Mouse (Mus musculus): ENCODE measurements around the gene Atp13a2.
A peak's percentile ranks its signal among the peaks of the same experiment; 100 is the strongest.

Atp13a2 gene

DNA sequence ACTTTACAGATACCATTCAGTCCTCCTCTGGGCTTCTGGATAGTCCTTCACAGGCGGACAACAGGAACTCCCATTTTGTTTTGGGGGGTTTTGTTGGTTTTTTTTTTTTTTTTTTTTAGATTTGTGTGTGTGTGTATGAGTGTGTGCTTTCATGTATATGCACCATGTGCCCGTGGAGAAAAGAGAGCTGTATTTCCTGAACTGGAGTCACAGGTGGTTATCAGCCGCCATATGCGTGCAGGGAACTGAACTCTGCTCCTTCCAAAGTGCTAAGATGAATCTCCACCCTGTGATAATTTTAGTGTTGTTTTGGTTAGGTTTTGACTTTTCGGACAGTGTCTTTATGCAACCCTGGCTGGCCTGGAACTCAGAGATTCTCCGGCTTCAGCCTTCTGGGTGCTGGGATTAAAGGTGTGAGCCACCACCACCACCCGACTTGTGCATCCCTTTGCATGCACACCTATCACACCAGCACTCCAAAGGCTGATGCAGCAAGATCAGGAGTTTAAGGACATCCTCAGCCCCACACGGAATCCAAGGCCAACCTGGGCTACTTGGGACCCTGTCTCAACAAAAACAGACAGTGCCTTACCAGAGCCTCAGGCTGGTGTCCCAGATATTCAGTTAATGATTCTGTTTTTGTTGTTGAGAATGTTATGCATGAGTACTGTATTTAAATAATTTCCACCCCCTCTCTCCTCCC is 24.3 kb upstream of the Atp13a2 start:
- no peak for DNase-seq (ENCODE audit: low read depth, low spot score)

DNA sequence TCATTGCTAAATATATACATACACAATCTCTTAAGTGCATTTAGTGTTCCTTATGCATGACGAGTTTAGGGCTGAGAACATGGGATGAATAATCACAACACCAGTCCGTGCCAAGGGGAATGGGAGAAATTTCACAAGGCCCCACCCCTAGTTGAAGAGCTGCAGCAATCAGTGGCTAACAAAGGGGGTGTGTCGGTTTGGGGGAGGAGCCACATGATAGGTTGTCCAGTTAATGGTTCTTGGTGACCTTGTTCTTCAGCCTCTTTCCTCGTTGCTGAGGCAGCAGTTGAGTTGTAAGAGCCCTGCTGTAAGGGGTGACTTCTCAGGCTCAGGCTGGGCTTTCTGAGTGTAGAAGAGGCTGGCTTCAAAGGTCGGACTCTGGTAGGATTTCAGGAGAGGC is 23.7 kb upstream of the Atp13a2 start:
- peak; percentile 65 for DNase-seq (ENCODE audit: low read depth, low spot score)

DNA sequence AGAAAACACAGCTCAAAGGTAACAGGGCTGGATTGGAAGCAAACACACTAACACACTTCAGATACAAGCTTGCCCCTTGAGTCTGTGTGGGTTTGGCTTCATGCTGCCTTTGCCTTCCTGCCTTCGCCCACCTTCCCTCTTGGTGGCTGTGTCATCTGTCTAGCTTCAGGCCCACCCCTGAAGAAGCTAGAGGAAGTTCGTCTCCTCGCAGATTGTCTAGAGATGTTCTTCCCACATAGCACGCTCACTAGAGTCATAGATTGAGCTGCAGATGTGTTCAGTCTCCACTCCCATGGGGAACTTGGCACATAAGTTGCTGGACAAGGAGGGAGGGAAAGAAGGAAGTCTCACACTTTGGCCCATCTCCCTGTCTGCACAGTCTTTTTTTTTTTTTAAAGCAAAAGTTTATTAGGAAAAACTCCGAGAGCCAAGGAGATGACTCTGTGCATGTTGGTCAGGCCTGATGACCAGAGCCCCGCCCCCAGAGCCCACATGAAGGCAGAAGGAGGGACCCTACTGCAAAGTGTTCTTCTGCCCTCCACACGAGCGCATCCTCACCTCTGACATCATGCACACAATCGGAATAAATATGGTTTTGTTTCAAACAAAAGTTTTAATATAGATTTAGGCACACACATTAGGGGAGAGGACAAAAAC is 22.6 kb upstream of the Atp13a2 start:
- peak; percentile 59 for DNase-seq (ENCODE audit: low read depth, low spot score)

DNA sequence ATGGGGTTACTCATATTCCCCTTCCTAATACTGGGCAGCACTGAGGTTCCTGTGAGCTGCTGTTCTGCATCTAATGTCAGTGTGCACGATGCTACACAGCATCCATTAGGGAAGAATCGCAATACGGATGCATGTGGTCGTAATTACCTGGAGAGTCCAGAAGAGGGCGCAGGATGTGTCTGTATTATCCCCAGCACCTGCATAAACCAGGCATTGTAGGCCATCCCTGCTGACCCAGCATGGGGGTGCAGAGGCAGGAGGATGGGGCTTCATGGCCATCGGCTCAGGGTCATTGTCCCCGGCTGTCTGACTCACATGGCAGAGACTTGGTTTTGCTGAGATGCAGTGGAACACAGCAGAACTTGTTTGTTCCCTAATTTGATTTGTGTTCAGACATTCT is 22.1 kb upstream of the Atp13a2 start:
- DNase-seq (ENCODE audit: low read depth, low spot score): peak; percentile 68

DNA sequence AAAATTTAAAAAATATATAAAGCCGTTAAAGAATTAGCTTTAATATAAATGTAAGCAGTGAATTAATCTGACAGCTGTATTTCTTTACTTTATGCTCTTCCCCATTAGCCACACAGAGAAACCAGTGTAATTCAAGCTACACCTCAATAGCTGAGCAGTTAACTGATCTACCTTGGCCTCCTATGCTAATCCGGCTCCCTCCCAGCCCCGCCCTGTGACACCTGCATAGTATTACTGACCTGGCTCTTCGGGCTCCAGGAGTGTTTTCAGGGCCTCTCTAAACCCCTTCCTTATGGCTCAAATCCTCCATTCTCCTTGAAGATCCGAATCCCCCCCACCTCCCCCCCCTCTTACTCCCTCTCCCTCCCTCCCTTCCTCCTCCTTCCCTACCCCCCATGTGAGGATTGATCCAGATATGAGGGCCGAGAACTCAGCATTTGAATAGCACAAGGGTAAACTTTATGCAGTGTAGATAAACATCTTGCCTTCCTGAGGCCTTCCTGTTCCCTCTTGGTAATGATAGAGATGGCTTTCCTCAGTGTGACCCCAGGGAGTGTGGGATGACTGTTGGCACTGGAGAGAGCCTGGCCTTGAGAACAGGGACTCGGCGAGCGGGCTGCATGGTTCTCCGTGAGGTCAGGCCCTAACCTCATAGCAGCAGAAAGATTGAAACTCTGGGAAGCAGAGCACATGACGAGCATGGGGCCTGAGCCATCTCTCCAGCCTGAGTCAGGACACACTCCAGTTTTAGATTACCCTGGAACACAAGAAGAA is 19.1 kb upstream of the Atp13a2 start:
- no peak for DNase-seq (ENCODE audit: low read depth, low spot score)

DNA sequence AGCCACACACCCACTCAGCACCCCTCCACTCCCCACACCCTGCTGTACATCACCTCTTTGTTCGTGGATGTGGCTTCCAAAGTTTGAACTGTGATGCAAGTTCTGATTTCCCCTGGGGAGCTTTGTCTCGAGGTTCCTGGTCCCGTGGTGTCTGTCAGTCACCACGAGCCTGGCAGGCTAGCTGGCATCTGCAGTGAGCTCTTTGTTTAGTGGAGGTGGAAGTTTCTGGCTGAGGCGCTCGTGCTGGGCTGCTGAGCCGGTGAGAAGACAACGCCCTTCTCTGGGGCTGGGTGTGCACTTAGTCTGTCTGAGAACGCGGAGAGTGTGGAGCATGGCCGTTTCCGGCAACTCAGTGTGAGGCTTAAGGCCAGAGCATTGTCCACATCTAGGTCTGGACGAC is 15.0 kb upstream of the Atp13a2 start:
- no peak for DNase-seq (ENCODE audit: low read depth, low spot score)

DNA sequence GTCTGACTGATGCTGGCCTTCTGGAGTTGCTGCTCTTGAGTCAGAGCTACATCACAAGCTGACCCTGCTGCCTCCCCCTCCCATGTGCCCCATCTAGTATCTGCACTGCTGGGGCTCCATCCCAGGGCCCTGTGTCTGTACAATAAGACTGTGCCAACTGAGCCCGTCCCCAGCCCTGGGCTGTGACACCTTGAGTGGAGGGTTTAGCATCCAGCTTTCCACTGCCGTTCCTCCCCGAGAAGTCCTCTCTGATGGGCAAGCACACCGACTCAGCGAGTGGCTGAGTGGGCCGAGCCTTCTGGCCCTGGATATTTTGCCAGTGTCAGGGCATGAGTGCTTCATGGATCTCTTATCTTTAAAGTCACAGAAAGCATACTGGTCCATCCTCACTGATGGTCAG is 12.3 kb upstream of the Atp13a2 start:
- DNase-seq (ENCODE audit: low read depth, low spot score): no peak

DNA sequence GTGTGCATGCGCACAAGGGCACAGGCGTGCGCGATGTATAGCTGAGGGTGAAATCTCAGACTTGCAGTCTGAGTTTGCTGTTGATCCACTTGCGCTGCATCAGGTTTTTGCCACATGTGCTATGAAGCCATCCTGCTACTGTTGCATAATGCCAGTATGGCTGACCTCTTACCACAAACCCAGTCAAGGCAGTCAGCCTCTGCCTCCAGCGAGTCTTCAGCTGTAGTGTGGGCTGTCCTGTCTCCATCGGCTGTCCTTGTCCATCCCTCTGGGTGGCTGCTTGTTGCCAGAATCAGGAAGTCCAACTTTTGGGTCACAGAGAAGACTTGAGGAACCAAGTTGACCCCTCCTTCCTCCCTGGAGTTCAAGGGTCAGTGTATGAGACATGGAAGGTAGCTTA is 11.3 kb upstream of the Atp13a2 start:
- peak; percentile 45 for DNase-seq (ENCODE audit: low read depth, low spot score)

DNA sequence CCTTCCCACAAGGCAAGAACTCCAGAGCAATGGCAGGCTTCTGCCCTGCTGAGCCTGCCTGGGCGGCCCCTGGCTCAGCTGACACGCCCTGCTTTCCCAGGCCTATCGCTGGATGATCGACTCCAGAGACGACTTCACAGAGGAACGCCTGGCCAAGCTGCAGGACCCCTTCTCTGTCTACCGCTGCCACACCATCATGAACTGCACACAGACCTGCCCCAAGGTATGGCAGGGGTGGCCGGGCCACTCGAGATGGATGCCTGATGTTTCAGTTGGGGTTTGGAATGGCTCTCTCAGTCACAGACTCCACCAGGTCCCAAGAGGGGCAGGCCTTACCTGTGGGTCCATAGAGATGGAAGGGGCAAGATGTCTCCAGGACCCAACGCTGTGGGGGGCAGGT is 9.4 kb upstream of the Atp13a2 start:
- no peak for DNase-seq (ENCODE audit: low read depth, low spot score)

DNA sequence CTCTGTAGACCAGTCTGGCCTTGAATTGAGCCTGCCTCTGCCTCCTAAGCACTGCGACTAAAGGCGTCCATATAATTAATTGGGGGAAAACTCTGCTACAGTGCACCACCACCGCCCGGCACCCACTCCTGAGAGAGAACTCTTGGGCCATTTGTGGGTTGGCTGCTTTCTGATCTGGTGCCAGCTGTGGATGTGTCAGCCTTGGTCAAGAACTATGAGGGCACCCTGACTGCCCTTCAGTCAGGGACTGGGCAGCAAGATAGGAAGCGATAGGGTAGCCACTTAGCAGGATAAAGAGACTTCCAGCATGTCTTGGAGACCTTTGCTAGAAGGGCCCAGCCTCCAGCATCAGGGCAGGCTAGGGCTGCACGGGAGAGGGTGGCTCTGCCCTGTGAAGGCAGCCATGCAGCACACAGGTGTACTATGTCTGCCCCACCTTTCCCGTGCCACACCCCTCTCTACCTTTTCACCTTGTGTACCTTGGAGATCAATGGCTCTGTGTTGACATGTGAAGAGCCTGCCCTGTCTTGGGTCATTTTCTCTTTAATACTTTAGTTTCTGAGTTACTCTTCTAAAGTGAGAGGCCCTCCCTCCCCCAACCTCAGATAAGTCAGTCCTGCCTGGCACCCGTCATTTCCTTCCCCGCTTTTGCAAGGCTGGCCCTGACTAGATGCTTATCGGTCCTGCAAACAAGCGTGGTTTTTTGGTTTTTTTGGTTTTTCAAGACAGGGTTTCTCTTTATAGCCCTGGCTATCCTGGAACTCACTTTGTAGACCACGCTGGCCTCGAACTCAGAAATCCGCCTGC is 8.6 kb upstream of the Atp13a2 start:
- DNase-seq (ENCODE audit: low read depth, low spot score): no peak

DNA sequence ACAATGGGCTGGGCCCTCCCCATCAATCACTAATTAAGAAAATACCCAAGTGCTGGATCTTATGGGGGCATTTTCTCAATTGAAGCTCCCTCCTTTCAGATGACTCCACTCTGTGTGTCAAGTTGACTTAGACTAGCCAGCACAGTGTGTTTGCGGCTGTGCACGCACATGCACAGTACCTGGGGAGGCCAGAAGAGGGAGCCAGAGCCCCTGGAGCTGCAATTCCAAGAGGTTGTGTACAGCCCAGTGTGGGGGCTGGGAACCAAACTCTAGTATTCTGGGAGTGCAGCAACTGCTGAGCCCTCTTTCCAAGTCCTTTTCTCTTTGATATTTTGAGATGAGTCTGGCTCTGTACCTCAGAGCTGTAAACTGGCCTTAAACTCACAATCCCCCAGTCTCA is 5.1 kb upstream of the Atp13a2 start:
- DNase-seq (ENCODE audit: low read depth, low spot score): no peak

DNA sequence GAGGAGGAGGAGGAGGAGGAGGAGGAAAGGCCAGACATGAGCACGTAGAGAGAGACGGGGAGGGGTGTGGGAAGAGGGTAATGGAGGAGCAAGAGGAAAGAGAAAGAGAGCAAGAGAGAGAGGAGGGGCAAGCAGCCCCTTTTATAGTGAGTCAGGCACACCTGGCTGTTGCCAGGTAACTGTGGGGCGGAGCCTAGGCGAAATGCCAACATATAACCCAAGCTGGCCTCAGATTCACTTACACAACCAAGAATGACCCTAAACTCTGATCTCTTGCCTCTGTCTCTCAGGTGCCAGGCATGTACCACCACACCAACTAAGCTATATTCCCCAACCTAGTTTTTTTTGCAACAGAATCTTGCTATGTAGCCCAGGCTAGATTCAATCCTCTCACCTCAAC is 3.9 kb upstream of the Atp13a2 start:
- DNase-seq (ENCODE audit: low read depth, low spot score): no peak

DNA sequence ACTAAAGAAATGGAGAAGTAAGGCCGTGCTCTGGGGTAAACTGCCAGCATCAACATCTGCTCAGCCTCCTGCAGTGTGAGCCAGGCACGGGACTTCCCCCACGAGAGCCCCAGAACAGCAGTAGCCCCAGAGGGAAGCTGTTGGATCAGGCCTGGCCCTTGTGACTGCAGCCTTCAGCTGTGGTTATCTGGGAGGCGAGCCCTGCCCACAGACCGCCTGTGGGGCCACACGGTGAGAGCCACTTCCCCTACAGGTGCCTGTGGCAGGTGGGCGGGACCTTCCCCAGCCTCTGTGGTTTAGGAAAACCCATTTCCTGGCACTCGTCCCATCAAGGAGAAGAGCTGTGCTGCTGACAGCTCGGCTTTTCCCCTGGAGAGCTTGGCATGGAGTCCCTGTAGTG is 3.2 kb upstream of the Atp13a2 start:
- DNase-seq (ENCODE audit: low read depth, low spot score): peak; percentile 68

DNA sequence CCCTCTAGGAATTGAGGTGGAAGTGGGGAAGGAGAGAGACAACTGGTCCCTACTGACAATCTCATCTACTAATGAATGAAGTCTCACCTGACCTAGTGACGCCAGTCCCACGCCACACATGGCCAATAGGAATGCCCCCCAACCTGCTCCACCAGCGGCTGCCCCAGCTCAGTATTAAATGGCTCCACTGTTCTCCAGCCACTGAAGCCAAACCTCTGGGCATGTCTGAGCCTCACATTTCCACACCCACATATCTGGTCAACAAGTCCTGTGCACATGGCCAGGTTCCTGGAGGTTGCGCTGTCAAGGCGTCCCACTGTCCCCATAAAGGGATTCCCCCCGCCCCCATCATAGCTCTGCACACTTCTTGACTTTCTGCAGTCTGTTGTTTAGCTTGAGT is 2.1 kb upstream of the Atp13a2 start:
- DNase-seq (ENCODE audit: low read depth, low spot score): no peak

DNA sequence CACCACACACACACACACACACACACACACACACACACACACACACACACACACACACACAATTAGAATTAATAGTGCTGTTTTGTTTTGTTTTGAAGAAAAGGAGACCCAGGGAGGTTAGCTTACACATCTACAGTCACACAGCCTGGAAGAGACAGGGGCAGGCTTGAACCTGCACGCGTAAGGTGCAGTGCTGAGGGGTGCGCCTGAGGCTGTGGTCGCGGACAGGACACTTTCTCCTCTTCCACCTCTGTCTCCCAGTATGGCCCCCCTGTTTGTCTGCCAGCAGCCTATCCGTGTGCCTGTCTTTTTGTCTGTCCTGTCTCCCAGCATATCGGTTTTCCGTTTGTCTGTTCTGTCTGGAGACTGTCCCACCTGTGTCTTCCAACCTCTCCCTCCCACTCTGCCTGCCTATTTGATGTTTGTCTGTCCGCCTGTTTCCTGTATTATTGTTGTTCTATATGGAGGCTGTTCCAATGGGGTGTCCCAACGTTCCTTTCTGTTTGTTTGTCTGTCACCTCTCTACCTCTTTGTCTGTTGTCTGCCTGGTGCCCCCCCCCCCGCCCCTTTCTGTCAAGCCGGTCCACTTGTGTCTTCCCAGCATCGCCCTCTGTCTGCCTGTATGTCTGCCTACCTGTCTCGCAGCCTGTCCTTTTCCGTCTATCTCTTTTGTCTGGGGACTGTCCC is 506 bp upstream of the Atp13a2 start:
- DNase-seq (ENCODE audit: low read depth, low spot score): no peak

DNA sequence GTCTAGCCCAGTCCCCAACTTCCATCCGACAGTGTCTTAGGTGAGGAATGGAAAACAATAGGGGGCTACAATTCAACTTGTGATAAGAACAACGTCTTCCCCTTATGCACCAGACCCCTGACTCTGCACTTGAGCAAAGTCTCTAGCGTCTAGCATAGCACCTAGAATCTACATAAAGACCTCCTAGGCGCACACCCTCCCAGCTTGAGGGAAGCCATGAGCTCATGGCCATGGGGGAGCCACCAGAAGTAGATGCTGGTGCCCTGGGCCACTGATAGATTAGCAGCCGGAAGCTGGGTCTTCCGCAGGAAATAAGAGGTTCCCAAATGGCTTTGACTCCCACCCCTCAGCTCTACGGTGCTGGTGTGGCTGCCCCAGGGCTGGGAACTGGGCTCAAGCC is 803 bp downstream of the Atp13a2 start:
- DNase-seq (ENCODE audit: low read depth, low spot score): no peak

DNA sequence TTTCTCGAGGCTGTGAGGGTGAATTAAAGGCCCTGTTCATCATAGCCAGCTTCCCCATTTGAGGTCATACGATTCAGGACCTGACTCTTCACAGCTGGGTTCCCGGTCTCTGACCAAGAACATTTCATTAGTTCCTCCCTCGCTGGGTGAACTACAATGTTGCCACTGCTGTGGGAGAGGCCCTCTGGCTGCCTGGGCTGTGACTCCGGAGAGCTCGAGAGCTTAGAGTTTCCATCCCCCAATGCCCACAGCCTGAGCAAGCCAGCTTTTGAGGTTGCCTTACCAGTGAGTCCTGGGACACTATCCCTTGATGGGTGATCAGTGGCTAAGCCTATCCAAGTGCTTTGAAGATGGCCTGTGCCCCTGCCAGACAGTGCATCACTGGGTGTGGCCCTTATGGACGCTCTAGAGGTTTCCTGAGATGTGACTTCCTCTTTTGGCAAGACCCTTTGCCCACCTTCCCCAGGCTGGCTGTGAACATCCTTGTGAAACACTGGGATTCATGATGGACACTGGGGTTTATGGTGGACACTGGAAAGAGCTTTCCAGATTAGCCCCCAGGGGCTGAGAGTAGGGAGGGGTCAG is 2.1 kb downstream of the Atp13a2 start:
- DNase-seq (ENCODE audit: low read depth, low spot score): no peak

DNA sequence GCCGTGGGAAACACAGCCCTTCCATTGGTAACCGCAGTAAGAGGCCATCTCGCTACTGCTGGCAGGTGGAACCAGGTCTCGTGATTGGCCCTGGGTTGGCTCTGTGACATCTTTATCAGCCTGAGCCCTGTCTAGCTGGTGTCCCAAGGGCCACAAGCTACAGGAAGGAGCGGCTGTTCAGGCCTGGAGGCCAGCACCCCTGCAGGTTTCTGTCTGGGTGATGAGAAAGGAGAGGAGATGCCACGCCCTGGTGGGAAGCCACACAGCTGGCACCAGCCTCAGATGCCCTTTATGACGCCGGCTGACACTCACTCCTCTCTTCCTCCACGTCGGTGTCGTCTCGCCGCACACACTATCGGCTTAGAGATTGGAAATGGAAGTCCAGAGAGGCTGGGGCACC is 2.8 kb downstream of the Atp13a2 start:
- DNase-seq (ENCODE audit: low read depth, low spot score): no peak

DNA sequence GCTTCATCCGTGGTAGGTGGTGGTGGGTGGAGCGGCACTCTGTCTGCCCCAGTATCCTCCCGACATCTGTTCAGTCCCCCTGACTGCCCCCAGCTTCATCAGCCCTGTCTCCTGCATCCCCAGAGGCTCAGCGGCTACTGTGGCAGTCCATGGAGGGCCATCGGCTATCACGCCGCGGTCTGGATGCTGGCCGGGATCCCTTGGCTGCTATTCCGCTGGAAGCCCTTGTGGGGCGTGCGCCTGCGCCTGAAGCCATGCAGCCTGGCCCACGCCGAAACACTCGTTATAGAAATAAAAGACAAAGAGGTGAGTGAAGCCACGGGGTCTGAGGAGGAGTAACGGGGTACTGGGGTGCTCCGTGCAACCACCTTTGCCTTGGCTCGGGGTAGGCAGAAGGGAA is 5.5 kb downstream of the Atp13a2 start:
- DNase-seq (ENCODE audit: low read depth, low spot score): no peak

DNA sequence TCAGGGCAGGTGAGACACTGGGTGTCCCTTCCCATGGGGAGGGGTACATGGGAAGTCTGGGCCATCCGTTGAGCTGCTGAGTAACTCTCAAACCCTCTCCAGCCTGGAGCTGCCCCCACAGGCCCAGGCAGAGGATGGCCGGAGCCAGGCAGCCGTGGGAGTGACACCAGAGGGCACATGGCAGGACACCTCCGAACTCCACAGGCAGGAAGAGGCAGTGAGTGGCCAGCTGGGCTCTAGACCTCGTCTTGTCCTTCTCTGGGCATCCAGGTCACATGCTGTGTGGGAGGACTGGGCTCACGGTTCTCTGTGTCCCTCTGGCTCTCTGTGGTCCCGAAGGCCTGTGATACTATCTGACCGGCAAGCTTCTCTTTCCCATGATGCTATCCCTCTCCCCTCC is 7.2 kb downstream of the Atp13a2 start:
- DNase-seq (ENCODE audit: low read depth, low spot score): no peak

DNA sequence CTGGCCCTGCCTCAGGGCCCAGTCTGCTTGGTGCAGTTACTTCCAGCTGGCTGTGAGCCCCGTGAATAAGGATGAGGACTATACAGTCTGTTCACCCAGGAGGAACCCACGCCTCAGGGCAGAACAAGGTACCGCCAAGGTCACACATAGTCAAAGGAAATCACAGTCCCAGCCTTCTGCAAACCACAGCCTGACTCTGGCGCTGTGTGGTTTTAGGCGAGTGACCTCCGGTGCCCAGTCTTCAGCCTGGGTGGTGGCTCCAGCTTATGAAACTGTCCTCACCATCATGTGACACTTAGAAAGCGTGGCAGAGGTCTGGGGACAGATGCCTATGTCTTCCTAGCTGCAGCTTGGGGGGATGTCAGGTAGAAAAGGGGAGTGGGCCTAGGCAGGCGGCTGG is 9.1 kb downstream of the Atp13a2 start:
- no peak for DNase-seq (ENCODE audit: low read depth, low spot score)
